Mouse (Mus musculus) urinary bladder, adult 2 months (tissue): ENCODE data around the gene Mmp20. TPM values are rescaled to one million over a fixed set of nuclear protein-coding genes. Genes with fewer than 3 reads are reported as not detected.

Experiments
- DNase-seq: peaks from one replicate; pipeline ENCODE4 v3.0.0; 2022; ENCODE audit warnings: low spot score
- polyA plus RNA-seq: library from polyadenylated mRNA; depleted of rRNA; stranded (reverse); fragments of >200 nt; gene quantifications from 2 replicates; pipeline ENCODE4 v1.2.3, GENCODE M21; 2012; rRNA removed

The Mmp20 gene
- not detected in 2 replicates for polyA plus RNA-seq

- no peak for DNase-seq
These were observed at the start of gene Mmp20 for GRCm38 (mm10) chr9:7627931-7628330. TSS of gene Mmp20 (plus strand) at chr9:7628231.

GRCm38 (mm10) chr9:7590063-7590462 is 38.0 kb upstream of the Mmp20 start:
- no peak for DNase-seq

- no peak for DNase-seq
These were observed 34.7 kb upstream of the Mmp20 start for GRCm38 (mm10) chr9:7593272-7593812.

- DNase-seq, result peak; percentile 45
These were observed 33.1 kb upstream of the Mmp20 start for GRCm38 (mm10) chr9:7594816-7595540.

GRCm38 (mm10) chr9:7602982-7603742 is 24.9 kb upstream of the Mmp20 start:
- DNase-seq, result peak; percentile 32

GRCm38 (mm10) chr9:7604005-7604404 is 24.0 kb upstream of the Mmp20 start:
- DNase-seq, result no peak

- no peak for DNase-seq
These were observed 22.4 kb upstream of the Mmp20 start for GRCm38 (mm10) chr9:7605638-7606037.

- no peak for DNase-seq
These were observed 5.4 kb upstream of the Mmp20 start for GRCm38 (mm10) chr9:7622582-7622981.

- DNase-seq, result no peak
These were observed 5.9 kb downstream of the Mmp20 start for GRCm38 (mm10) chr9:7633936-7634335.

GRCm38 (mm10) chr9:7647901-7648300 is 19.9 kb downstream of the Mmp20 start:
- no peak for DNase-seq

- no peak for DNase-seq
These were observed 22.6 kb downstream of the Mmp20 start for GRCm38 (mm10) chr9:7650397-7651180.

GRCm38 (mm10) chr9:7652351-7653085 is 24.5 kb downstream of the Mmp20 start:
- no peak for DNase-seq

GRCm38 (mm10) chr9:7657946-7658345 is 29.9 kb downstream of the Mmp20 start:
- DNase-seq, result no peak

- no peak for DNase-seq
These were observed 31.5 kb downstream of the Mmp20 start for GRCm38 (mm10) chr9:7659469-7660020.

- no peak for DNase-seq
These were observed 33.3 kb downstream of the Mmp20 start for GRCm38 (mm10) chr9:7661371-7661770.

GRCm38 (mm10) chr9:7669674-7670073 is 41.6 kb downstream of the Mmp20 start:
- no peak for DNase-seq

- DNase-seq, result no peak
These were observed 45.0 kb downstream of the Mmp20 start for GRCm38 (mm10) chr9:7672985-7673384.

- DNase-seq, result no peak
These were observed 50.3 kb downstream of the Mmp20 start for GRCm38 (mm10) chr9:7678154-7678837.

GRCm38 (mm10) chr9:7682081-7682618 is 54.1 kb downstream of the Mmp20 start:
- DNase-seq, result no peak

- no peak for DNase-seq
These were observed 58.0 kb downstream of the Mmp20 start for GRCm38 (mm10) chr9:7686024-7686423.
